Mouse (Mus musculus): ENCODE results near the gene Zfp385a. TPM values are rescaled to one million over a fixed set of nuclear protein-coding genes. Genes with fewer than 3 reads are reported as not detected.
A peak's percentile ranks its signal among the peaks of the same experiment; 100 is the strongest.

Gene Zfp385a
- polyA plus RNA-seq, 1 experiment from 2014 or later = 19.2 TPM

MicroRNAs encoded within 50 kb of the gene (microRNA counts, 519-probe panel; counts per million panel counts)
- 4,501 counts per million, percentile 69 among the panel's probes with 10 or more counts for microRNA mmu-miR-148b

Small RNA genes lying within 50 kb of the gene (microRNA-seq; reads per million reads assigned to microRNA genes)
- gene Mir148b (332 reads per million, percentile 63 among the genes with 10 or more reads in this experiment), gene Mir6963 (not detected)

Other genes starting within 250 kb of the Zfp385a start
- 14.4 and 14.7 TPM in 2 replicates for gene Smug1, start 173.0 kb downstream of the Zfp385a start, polyA plus RNA-seq (2014; fragmentation: Nextera tagmentation; extraction: Ambion mirVana)
- 210 and 225 TPM in 2 replicates for gene Cbx5, start 100.3 kb downstream of the Zfp385a start, polyA plus RNA-seq (2014; fragmentation: Nextera tagmentation; extraction: Ambion mirVana)
- gene Hnrnpa1, start 99.7 kb downstream of the Zfp385a start, polyA plus RNA-seq (2014; fragmentation: Nextera tagmentation; extraction: Ambion mirVana) = 1,585 and 1,592 TPM in 2 replicates
- 5.4 and 7.7 TPM in 2 replicates for gene Nfe2, start 81.7 kb downstream of the Zfp385a start, polyA plus RNA-seq (2014; fragmentation: Nextera tagmentation; extraction: Ambion mirVana)
- gene Copz1, start 67.4 kb downstream of the Zfp385a start, polyA plus RNA-seq (2014; fragmentation: Nextera tagmentation; extraction: Ambion mirVana) = 320 and 334 TPM in 2 replicates
- 0.31 TPM in 1 of 2 replicates, not detected in the other for gene Gpr84, start 29.5 kb downstream of the Zfp385a start, polyA plus RNA-seq (2014; fragmentation: Nextera tagmentation; extraction: Ambion mirVana)
- 28.6 and 31.7 TPM in 2 replicates for gene Itga5, start 26.7 kb upstream of the Zfp385a start, polyA plus RNA-seq (2014; fragmentation: Nextera tagmentation; extraction: Ambion mirVana)
- gene Gtsf1, start 90.4 kb upstream of the Zfp385a start, polyA plus RNA-seq (2014; fragmentation: Nextera tagmentation; extraction: Ambion mirVana) = not detected in 2 replicates
- gene Gtsf2, start 108.4 kb upstream of the Zfp385a start, polyA plus RNA-seq (2014; fragmentation: Nextera tagmentation; extraction: Ambion mirVana) = not detected in 2 replicates
- 1.2 and 1.3 TPM in 2 replicates for gene Nckap1l, start 113.7 kb upstream of the Zfp385a start, polyA plus RNA-seq (2014; fragmentation: Nextera tagmentation; extraction: Ambion mirVana)
- 3.0 and 3.5 TPM in 2 replicates for gene Pde1b, start 162.9 kb upstream of the Zfp385a start, polyA plus RNA-seq (2014; fragmentation: Nextera tagmentation; extraction: Ambion mirVana)
- 8.4 and 10.3 TPM in 2 replicates for gene Ppp1r1a, start 197.9 kb upstream of the Zfp385a start, polyA plus RNA-seq (2014; fragmentation: Nextera tagmentation; extraction: Ambion mirVana)
- gene Glycam1, start 225.0 kb upstream of the Zfp385a start, polyA plus RNA-seq (2014; fragmentation: Nextera tagmentation; extraction: Ambion mirVana) = not detected in 2 replicates